Mouse (Mus musculus): ENCODE results near the gene Rasa4.
"Not testable (repeated sequence)": the region's sequence is repeated elsewhere in the genome, so short reads cannot be mapped to it uniquely, and the experiment has no call there.

Gene Rasa4

DNA sequence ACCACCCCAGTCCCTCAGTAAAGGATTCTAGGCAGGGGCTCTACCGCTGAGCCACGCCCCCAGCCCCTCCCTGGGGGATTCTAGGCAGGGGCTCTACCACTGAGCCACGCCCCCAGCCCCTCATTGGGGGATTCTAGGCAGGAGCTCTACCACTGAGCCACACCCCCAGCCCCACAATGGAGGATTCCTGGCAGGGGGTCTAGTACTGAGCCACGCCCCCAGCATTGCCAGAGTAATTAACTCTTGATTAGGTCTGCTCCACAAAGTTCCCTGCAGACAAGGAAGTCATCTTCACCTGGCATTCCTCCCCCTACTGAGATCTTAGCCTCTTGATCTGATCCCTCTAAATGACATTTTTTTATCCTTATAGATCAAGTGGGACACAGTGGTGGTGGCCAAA lies 29.8 kb downstream of the Rasa4 start:
- not testable (repeated sequence) for DNase-seq (ENCODE audit: low spot score)

DNA sequence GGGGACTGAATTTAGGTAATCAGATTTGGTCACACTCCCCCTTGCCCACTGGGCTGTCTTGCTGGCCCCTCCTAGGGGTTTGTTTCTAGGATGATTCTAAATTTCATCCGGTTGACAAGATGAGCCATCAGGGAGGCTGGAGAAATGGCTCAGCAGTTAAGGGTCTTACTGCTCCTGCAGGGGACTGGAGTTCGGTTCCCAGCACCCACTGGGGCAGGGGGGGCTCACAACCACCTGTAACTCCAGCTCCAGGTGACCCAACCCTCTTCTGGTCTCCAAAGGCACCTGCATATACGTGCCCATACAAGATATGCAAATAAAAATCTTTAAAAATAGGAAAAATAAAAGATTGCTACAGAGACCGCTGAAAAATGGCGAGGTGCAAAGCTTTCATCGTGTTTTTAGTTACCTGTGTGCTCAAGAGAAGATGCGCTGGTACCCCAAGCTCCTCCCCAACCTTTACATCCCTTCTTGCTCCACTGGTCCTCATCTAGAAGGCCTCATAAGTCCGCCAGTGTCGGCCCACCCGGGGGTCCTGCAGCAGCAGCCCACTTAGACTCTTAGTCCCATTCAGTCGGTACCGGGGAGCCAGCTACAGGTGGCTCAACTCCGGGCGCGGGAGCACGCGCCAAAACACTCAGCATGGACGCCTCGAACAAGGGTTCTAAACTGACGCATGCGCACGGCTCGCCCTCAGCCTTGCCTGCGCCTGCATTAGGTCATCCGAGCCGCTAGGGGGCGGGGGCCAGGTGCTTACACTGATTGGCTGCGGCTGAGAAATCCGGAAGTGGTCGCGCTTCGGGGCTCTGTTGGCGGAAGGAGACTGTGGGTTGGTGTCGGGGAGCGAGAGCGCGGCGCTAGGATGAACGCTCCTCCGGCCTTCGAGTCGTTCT lies 32.4 kb downstream of the Rasa4 start, which contains the start of gene Polr2j:
Gene Polr2j, plus strand, starts transcription at position 741 of the 893 bp plus-strand sequence.
- DNase-seq (ENCODE audit: low spot score) = peak; percentile 97

DNA sequence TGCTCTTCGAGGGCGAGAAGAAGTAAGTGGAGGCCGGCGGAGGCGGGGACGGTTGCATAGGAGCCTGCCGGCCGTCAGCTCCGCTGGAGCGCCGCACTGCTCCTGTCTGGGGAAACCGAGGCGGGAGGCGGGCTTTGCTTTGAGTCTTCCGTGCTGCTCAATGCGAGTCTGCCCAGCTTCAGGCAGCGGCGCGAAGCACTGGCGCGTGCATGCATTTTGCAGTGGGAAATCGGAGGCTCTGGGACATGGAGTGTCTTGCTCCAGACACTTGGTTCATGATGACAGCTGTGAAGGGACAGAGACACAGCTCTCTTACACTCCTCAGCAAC lies 33.0 kb downstream of the Rasa4 start:
- DNase-seq (ENCODE audit: low spot score) = no peak

DNA sequence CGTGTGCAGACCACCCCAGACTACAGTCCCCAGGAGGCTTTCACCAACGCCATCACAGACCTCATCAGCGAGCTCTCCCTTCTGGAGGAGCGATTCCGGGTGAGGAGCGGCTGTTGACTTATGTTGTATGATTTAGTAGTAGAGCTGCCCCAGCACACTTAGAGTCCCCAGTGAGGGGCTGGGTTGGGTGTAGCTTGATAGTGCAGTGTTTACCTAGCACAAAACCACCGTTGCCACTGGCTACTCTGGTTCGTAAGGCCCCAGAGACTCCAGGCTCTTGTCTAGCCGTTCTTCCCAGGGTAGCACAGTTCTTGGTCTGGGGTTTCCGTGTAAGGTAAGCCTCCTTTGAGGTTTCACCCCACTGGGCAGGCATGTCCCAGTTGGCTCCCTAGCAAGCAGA lies 38.4 kb downstream of the Rasa4 start:
- DNase-seq (ENCODE audit: low spot score) = no peak

DNA sequence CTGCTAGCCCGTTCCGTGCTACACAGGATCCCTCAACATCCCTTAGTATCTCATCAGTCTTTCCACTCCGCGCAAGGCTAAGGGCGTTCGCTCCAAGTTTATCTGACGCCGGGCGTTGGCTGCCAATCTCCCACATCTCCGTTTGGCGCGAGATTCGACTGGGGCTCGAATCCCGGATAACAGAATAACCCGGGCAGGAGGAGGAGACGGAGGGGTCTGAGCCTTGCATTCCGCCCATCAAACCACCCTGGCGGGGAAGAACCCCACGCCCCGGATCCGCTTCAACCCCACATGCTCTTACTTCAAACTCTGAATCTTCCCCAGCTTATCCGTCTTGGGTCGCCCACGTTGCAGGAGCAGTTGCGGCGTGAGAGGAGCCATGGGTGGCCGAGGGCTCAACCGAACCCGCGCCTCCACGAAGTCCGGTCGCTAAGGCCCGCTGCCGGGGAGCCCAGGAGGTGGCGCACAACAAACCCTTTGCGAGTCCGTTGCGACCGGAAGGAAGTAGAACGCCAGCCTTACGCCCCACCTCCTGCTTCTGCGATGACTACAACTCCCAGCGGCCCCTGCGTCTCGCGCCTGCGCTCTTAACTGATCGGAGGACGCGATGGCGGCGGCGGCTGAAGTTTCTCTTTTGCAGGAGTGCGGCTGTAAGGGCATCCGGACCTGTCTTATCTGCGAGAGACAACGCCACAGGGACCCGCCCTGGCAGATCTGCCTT lies 52.0 kb downstream of the Rasa4 start, which contains the start of the genes Lrwd1 and Alkbh4:
Gene Lrwd1, minus strand, starts transcription at position 504 of the 721 bp plus-strand sequence.
Gene Alkbh4, plus strand, starts transcription at position 576 of the 721 bp plus-strand sequence.
- peak; percentile 98 for DNase-seq (ENCODE audit: low spot score)

DNA sequence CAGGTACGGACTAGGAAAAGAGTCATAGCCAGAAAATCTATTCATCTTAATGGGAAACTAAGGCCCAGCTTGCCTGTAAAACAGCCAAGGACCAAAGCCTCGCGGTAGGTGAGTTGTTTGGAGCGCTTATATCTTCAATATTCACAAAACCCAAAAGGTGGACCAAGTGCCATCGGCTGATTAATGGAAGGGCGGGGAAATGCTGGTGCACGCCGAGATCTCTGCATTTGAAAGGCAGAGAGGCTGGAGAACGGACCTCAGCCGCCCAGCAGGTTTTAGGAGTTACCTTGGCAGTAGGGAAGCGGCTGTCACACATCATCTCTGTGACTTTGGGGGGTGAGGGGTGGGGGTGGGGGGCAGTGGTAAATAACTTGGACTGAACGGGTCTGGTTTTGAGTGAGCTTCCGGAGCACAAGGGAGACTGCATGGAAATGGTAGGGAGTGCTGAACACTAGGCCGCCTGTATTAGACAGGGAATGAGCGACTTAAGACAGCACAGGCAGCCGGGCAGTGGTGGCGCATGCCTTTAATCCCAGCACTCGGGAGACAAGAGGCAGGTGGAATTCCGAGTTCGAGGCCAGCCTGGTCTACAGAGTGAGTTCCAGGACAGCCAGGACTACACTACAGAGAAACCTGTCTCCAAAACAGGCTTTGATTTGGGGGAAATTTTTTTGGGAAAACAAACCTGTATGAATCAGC lies 52.7 kb downstream of the Rasa4 start:
- no peak for DNase-seq (ENCODE audit: low spot score)

DNA sequence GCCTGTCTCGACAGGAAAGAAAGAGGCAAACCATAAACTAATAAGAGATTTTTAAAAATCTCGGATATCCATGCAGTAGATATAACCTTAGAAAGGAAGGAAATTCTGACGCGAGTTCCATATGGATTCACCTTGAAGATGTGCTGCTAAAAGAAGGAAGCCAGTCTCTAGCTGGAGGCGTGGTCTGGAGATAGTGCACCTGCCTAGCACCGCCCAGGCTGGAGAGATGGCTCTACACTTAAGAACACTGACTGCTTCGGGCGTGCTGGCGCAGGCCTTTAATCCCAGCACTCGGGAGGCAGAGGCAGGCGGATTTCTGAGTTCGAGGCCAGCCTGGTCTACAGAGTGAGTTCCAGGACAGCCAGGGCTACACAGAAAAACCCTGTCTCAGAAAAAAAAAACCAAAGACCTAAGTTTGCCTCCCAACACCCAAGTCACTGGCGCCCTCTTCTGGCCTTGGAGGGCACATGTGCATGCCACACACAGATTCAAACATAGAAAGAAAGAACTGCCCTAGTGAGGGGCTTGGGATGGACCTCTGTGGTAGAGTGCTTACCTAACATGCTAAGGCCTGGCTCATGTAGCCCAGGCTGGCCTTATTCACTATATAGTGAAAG lies 54.0 kb downstream of the Rasa4 start:
- peak; percentile 72 for DNase-seq (ENCODE audit: low spot score)

DNA sequence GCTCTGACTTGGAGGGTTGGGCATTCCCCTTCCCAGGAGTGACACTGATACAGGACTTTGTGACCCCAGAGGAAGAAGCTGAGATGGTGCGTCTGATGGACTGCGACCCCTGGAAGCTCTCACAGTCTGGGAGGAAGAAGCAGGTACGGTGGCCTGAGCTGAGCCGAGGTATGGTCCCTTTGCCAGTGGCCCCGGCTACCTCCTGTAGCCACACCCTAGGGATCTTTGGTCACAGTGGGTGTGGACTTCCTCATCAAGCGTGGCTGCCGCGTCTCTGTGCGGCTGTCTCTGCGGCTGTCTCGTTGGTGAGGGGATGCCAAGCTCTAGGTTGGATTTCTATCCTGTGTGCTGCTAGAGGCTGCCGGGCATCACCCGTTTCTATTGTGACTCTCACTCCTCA lies 55.7 kb downstream of the Rasa4 start:
- no peak for DNase-seq (ENCODE audit: low spot score)

DNA sequence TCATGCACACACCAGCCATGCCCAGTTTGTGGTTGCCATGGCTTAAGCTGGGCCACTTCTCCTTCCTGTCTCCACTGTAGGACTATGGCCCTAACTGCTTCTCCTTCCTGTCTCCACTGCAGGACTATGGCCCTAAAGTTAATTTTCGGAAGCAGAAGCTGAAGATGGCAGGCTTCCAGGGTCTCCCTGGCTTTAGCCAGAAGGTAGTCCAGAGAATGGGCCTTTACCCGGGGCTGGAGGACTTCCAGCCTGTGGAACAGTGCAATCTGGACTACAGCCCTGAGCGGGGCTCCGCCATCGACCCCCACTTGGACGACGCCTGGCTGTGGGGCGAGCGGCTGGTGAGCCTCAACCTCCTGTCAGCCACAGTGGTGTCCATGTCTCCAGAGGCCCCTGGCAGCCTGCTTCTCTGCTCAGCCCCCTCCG lies 56.4 kb downstream of the Rasa4 start:
- no peak for DNase-seq (ENCODE audit: low spot score)

DNA sequence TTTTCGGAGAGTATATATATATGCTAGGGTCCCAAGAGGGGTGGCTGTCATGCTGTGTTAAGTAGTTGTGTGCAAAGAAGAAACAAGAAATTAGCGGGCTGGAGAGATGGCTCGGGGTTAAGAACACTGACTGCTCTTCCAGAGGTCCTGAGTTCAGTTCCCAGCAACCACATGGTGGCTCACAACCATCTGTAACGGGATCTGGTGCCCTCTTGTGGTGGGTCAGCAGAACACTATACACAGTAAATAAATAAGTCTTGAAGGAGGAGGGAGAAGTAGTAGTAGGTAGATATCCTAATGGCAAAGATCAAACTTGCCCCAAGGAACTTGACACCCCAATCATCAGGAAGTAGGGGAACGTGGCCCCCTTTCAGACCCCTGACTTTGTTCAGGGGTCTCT lies 59.0 kb downstream of the Rasa4 start:
- peak; percentile 37 for DNase-seq (ENCODE audit: low spot score)

DNA sequence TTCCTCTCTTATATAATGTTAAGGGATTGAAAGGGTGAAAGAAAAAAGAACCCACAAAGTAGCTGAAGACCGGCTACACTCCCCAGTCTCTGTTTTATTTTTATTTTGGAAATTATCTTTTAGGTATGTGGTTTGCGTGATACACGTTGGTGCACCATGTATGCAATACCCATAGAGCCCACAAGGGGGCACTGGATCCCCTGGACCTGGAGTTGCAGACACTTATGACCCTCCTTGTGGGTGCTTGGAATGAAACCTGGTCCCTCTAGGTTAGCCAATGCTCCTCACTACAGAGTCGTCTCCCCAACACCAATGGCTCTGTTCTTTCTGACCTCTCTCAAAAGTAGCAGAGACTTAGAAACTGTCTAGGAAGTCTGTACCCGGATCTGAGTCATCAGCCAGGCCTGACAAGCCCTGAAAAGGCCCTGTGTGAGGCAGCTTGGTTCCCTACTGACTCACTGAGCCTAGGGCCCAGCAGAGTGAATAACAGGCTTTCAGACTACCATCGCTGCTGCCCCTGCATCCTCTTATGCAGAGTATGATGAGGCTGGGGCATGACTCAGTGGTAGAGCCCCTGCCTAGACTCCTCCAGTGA lies 59.5 kb downstream of the Rasa4 start:
- peak; percentile 49 for DNase-seq (ENCODE audit: low spot score)

DNA sequence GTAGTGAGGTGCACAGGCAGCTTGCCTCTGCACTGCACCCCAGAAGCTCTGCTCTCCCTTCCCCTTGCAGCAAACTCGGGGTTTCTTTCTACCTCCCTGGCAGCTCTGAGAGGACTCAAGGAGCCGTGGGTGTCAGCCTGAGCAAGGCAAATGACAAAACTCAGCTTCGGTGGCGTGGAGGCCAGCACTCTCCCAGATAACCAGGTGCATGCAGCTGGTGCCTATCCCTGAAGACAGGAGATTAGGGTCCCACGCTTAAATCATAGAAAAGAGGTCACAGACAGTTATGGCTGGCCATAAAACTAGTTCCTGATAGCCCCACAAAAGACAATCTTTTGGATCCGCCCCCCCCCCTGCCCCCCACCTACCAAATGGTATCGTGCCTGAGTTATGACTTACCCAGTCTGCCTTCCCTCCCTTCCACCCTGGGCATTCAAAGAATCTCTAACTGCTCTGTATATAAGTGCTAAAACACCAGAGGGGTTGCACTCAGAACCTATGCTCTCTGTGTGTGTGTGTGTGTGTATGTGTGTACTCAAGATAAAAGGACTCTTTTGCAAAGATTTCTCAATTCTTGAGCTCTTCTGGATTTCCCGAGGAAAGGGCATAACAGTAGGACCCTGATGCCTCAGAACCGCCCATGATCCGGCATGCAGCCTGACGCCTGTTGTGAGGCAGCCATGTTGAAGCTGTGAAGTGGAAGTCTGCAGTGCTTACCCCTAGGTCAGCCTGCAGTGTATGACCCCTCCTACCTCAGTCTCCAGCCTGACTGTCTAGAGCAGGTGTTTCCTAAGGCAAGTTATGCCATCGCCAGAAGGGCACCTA lies 61.1 kb downstream of the Rasa4 start:
- DNase-seq (ENCODE audit: low spot score) = no peak

DNA sequence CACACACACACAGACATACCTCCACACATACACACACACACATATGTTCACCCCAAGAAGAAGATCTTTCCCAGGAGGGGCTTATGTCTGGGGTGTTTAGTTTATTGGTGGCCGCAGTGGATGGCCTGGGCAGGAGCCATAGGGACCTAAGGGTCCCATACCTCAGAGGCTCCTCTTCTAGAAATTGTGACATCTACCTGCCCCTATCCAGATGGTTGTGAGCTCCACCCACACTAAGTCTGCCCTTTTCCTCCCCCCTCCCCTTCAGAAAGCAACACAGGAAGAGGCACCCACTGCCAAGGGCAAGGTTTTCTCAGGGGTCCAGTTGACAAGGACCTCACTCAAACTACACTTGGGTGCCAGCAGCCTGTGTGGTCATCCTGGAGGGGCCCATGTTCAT lies 63.2 kb downstream of the Rasa4 start:
- peak; percentile 78 for DNase-seq (ENCODE audit: low spot score)

DNA sequence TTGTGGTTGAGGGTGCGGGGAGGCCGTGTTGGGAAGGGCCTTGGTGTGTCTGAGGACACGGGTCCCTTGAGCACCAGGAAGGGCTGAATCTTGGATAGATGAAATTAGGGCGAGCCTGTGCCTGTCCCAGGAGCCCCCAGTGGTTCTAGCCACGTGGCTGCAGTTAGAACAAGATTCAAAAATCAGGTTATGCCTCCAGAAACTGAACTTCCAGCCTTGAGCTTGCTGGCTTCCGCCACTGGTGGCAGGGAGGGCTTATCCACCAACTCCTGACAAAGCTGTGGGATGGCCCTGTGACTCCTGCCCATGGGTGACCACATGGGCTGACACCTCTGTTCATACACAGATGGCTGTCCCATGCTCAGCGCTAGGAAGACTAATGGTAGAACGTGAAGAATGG lies 64.0 kb downstream of the Rasa4 start:
- no peak for DNase-seq (ENCODE audit: low spot score)

DNA sequence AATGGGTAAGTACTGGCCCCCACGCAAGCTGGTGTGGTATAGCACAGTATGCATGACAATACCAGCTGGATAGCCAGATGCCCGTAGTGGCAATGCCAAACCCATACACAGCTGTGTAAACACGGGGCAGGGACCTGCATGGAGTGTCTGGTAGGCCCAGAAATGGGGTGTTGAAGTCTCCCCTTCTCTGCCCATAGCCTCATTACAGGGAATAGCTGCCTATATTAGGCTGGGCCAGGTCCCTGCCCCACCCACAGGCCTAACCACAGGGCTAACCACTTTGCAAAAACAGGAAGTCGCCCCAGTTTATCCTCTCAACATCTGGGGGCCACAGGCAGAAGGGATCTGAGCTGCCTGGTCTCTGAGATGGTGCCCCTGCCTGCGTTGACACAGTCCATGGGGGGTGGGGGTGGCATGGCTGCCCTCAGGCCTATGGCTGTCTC lies 65.4 kb downstream of the Rasa4 start:
- DNase-seq (ENCODE audit: low spot score) = peak; percentile 64

DNA sequence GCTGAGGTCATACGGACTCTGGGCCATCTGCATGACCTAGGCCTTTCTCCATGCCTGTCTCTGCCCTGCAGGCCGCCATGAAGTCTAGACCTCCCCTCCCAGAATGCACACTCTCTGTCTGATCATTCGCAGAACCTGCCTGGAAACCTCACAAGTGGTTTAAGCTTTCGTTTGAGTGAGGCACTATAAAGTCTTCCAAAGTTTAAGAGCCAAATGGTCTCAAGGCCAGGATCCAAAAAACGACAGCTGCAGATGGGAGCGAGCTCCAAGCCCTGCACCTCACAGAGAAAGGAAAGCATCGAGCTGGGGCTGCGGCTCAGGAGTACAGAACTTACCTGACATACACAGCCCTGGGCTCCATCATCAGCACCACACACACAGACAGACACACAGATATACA lies 68.6 kb downstream of the Rasa4 start:
- DNase-seq (ENCODE audit: low spot score) = no peak

DNA sequence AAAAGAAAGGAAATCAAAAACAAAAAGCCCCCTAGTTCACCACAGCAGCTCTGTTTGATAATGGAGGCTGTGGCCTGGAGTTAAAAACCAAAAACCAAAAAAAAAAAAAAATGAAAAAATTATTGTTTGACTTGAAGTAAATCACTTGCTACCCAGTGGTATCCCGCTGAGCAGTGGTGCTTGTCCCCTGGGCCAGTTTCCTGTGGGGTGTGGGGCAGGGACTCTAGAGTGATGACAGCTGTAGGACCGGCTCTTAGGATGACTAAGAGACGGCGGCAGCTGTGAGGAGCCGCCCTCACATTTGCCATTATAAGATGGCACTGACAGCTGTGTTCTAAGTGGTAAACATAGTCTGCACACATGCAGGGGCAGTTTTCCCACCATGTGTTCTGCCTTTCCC lies 71.7 kb downstream of the Rasa4 start:
- peak; percentile 65 for DNase-seq (ENCODE audit: low spot score)

DNA sequence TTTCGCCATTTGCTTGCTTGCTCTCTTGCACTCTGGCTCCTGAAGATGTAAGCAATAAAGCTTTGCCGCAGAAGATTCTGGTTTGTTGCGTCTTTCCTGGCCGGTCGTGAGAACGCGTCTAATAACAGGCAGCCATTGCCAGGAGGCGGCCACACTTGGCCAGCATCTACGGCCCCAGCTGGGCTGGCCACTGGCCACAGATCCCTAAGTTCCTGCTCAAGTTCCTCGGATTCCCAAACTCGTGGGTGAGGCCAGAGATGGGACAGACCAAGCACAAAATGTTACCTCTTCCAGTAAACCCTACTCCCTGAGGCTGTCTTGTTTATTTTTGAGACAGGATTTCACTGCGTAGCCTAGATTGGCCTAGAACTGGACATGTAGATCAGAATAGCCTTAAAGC lies 76.4 kb downstream of the Rasa4 start:
- DNase-seq (ENCODE audit: low spot score) = not testable (repeated sequence)
